Mouse (Mus musculus) heart, adult 11 months (tissue): ENCODE results near the gene Fhod1.

Experiments used
- DNase-seq: peaks from one replicate; pipeline ENCODE4 v3.0.0; 2022

Fhod1 gene

GRCm38 (mm10) chr8:105315073-105315769, 32.5 kb downstream of the Fhod1 start:
- no peak for DNase-seq

DNA sequence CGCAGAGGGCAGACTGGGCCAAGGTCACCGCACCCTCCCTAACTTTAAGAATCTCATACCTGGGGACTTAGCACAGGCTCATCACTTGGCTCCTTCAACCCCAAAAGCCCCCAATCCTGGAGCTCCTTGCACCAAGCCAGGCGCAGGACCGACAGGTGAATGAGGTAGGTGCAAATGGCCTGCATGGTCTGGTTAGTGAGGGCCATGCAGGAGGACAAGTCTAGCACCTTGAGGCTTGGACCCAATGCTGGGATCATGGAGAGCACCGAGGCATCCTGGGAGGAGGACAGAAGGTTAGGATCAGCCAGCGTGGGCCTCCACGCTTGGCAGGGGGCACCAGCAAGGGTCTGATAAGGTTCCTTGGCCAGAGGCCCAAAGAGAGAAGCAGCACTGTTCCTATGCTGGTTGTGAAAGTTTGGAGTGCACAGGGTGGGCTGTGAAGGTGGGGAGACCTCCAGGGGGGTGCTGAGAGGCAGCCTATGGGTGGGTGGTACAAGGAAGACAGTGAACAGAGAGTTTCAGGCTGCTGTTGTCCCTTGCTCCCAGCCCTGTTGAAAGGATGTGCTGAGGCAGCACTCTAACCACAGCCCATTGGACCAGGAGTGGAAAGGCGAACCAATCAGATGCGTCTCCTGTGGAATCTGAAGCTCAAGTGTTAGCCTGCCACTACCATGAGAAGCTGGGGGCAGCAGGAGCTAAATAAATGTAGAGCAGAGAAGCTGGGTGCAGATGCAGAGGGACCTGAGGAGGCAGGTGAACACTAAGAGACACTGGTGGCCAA, 33.9 kb downstream of the Fhod1 start:
- DNase-seq = peak; percentile 86

DNA sequence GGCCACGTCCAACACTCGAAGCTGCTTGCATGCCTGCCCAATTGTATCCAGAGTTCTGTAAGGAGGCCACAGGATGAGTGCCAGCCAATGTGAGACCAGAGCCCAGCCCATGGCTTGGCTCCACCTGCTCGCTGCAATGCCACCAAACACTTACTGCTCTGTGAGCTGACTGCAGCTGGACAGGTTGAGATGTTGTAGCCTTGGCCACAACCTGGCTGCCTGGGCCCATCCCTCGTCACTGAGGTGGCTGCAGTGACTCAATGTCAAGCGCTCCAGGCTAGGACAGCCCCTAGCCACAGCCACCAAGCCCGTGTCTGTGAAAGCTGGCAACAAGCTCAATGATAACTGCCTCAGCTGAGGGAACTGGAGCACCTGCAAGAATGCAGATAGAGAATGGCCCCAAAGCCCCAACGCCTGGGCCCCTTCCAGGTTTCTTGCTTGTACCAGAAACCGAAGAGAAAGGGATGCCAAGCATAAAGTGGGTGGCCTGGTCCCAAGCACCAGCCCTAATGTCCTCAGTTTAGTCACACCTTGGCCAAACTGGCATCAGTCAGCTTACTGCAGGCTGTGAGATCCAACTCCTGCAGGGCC, 34.8 kb downstream of the Fhod1 start:
- peak; percentile 97 for DNase-seq

DNA sequence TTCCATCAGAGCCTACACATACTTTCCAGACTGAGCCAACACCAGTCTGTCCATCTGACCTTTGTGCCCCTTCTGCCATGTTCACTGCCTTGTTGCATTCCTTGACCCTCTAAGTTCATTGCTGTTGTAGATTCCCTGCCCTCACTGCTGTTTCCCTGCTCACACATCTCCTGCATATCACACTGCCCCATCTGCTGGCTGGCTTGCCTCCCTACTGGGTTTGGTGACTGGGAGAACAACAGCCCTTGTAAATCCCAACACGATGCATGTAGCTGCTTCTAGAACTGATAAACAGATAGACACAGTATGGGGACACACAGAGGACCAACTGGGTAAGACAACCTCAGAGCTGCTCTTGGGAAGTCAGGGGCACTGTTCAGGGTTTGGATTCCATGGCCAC, 36.0 kb downstream of the Fhod1 start:
- DNase-seq = no peak

- DNase-seq = no peak
Observed at GRCm38 (mm10) chr8:105310118-105310517, 37.6 kb downstream of the Fhod1 start.

- peak; percentile 87 for DNase-seq
Observed at GRCm38 (mm10) chr8:105309142-105309847, 38.5 kb downstream of the Fhod1 start.

- peak; percentile 88 for DNase-seq
Observed at GRCm38 (mm10) chr8:105308428-105308827, 39.3 kb downstream of the Fhod1 start.

DNA sequence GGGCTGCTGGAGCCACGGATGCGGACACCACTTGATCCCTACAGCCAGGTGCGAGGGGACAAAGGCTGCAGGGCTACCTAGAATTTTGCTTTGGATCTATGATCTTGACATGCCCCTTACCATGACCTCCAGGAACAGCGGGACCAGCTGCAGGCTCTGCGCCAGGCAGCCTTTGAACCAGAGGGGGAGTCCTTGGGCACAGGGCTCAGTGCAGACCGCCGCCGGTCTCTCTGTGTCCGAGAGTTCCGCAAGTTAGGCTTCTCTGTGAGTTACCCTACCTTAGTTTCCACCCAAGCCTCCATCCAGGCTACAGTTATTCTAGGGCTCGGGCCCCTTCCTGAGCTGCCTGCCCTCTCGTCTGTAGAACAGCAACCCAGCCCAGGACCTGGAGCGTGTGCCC, 40.1 kb downstream of the Fhod1 start:
- DNase-seq = no peak

DNA sequence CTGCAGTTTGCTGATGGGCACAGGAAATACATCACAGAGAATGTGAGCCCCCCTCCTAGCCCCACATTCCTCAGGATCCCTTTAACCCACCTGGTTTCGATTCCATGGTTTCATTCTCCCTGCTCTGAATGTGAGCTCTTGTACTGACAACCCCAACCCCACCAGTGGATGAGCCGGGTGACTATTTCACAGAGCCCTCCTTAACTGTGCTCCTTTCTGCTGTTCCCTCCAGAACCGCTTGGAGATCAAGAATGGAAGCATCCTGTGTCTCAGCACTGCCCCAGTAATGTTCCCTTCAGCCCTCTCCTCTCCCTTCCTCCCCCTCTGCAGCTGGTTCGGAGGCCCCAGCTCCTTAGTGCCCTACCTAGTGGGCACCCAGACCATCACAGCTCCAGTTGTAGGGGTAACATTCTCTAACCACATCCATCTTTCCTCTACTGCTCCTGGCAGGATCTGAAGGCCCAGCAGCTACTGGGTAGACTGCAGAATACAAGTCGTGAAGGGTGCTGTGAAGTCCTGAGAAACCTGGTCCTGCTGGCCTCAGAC, 41.5 kb downstream of the Fhod1 start:
- no peak for DNase-seq

GRCm38 (mm10) chr8:105305211-105306145, 42.3 kb downstream of the Fhod1 start, which contains the start of gene Elmo3:
Elmo3 (plus strand) TSS chr8:105305601.
- DNase-seq = peak; percentile 94

DNA sequence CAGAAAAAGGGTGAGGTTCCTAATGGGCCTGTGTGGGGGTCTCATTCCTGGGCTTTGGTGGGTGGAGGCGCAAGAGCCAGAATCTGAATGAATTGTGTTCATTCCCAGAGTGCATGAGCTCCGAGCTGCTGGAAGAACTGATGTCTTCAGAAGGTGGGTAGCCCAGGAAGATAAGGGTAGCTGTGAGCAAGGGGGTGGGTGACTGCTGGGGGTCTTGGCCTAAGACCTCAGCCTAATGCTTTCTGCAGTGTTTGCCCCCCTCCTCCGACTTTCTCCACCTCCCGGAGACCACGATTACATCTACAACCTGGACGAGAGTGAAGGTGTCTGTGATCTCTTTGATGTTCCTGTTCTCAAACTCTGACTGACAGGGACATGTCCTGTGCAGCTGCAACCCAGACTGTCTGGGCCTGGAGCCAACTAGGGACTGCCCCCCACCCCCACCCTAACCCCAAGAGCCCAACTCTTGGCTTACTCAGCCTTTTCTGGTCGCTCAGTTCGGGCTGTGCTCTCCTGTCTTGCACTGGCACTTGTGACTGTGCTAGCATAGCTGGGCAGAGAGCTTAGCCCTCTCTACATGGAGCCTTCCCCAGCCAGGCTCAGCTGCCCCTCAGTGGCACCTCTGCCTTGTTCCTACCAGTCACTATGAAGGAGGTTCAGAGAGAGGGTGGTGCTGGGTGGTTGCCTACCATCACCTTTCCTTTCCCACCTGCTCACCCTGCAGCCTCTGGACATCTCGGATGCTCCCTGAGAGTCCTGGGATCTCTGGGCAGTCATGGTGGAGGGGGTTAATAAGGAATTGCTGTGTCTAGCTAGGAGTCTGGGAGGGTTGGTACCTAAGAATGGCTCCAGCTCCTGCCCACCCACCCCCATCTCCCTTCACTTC, 43.2 kb downstream of the Fhod1 start:
- no peak for DNase-seq

GRCm38 (mm10) chr8:105303874-105304273, 43.9 kb downstream of the Fhod1 start:
- DNase-seq = no peak

- no peak for DNase-seq
Observed at GRCm38 (mm10) chr8:105303396-105303795, 44.4 kb downstream of the Fhod1 start.

DNA sequence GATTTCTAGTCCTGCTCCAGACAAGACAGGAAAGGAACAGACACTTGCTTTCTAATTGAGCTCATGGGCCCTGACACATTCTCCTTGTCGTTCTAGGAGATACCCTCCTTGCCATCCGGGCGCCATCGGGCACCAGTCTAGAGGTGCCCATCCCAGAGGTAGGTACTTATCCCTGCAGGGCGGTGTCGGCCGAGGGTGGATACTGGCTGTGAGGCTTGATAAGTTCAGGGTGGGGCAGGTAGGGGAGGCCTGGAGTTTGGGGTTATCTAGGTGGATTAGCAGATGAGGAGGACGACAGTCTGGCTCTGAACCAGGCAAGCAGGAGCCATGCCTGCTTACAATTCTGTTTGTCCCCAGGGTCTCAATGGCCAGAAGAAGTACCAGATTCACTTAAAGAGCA, 47.8 kb downstream of the Fhod1 start:
- peak; percentile 92 for DNase-seq

DNA sequence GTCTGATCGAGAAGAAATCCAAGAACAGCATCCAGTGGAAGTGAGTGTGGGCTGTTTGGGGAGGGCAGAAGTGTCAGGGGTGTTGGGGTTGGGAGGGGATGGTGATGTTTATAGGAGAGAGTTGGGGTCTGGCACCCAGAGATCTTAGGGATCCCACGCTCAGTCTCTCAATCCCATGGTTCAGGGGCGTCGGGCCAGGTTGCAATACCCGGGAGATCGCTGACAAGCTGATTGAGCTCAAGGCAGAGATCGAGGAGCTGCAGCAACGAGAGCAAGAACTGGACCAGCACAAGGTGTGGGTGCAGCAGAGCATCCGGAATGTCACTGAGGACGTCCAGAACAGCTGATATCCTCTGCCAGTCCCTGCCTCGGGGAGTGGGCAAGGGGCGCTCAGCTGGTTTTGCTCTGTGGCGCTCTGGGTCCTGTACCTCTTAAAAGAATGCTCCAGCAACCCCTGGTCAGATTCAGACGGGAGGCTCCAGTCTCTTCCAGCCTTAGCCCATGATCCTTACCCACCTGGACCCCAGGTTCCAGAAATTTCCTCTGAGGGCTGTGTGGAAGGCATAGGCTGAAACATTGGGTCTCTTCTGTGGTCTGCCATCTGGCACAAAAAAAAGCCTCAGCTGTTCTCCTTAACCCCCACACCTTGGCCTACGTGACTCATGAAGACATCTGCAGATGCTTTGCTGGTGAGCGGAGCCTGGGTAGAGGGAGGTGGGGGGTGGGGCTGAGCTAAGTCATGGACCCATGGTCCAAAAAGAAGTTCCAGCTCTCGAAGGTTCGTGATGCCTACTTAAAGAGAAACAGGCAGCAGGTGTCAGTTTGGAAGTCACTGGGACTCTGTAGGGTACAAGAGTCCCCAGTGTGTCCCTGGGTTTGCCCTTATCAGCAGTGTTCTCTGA, 49.2 kb downstream of the Fhod1 start:
- DNase-seq = peak; percentile 92

DNA sequence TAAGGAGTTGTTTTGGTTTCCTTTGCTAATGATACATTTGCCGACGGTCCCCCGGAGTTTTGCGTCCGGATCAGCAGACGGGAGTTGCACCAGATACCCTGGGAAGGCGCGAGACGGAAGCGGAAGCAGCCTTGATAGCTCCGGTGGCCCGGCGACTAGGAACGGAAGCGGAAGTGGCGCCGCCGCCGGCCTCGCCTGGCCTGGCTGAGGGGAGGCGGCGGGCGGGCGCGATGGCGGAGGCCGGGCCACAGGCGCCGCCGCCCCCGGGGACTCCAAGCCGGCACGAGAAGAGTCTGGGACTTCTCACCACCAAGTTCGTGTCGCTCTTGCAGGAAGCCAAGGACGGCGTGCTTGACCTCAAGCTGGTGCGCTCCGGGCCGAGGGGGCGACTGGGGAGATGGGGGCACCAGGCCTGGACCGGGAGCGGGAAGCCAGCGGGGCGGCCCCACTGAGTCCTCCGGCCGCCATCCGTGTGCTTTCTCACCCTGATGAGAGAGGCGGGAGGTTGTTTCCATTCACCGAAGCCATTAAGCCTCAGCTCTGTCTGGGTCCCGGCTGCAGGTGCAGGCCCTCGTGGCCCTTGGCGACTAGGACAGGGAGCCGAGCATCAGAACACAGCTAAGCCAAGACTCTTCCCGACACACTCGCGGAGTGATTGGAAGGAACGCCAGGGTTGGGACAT, 50.1 kb downstream of the Fhod1 start, which contains the start of gene E2f4:
Gene E2f4, plus strand, starts transcription at position 153 of the 682 bp plus-strand sequence.
- peak; percentile 99 for DNase-seq

DNA sequence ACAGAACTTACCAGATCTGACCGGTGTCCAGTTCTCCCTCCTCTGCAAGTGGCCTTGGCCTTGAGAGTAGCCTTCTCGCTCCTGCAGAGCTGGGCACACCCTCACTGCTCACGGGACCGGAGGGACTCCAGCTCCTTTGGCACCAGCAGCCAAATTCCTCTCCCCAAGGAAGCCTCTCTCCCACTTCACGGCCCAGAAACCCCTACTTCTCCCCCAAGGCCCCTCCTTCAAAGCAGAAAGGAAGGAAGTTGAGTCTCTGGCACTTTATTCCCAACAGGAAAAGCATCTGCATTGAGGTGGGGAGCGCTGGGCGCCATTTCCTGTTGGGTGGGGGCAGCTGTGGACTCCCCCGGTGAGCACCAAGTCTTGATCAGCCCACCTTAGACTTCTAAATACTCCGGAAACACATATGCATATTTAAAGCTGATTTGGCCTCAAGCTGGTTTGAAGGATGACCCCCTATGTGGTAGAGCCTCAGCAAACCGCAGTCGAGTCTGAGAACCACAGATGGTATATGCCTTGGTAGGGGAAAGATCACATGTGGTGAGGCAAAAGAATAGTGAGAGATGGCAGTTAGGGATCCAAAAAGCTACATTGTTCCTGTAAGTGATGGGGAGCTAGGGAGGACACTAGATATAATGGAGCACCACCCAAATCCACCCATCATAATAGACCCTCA, 51.7 kb downstream of the Fhod1 start, which contains the start of gene Exoc3l:
Gene Exoc3l, minus strand, starts transcription at position 207 of the 679 bp plus-strand sequence.
- DNase-seq = peak; percentile 95

DNA sequence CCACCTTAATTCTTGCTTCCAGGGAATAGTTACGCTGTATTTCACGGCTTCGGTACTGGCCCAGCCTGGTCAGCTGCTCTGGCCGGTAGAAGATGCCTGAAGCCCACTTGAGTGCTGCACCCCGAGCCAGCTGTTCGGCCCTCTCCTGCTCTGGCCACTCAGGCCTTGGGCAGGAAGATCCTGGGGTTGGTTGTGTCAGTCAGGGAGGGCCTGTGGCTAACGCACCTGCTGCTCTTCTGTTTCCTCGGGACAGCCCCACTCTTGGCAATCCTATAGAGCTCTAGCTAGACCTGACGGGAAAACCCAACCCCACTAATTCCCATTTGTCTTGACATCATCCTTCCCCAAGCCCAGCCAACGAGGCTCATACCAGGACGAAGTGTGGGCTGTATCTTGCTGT, 52.5 kb downstream of the Fhod1 start:
- peak; percentile 94 for DNase-seq
